Mouse (Mus musculus): Measurements from ENCODE around the gene Nucb2. TPM values are rescaled to one million over a fixed set of nuclear protein-coding genes. Genes with fewer than 3 reads are reported as not detected.
A peak's percentile ranks its signal among the peaks of the same experiment; 100 is the strongest.

Nucb2 gene
- polyA plus RNA-seq (2012; ENCODE audit: insufficient read depth, low replicate concordance): 2.8 TPM in 1 of 2 replicates, not detected in the other

DNA sequence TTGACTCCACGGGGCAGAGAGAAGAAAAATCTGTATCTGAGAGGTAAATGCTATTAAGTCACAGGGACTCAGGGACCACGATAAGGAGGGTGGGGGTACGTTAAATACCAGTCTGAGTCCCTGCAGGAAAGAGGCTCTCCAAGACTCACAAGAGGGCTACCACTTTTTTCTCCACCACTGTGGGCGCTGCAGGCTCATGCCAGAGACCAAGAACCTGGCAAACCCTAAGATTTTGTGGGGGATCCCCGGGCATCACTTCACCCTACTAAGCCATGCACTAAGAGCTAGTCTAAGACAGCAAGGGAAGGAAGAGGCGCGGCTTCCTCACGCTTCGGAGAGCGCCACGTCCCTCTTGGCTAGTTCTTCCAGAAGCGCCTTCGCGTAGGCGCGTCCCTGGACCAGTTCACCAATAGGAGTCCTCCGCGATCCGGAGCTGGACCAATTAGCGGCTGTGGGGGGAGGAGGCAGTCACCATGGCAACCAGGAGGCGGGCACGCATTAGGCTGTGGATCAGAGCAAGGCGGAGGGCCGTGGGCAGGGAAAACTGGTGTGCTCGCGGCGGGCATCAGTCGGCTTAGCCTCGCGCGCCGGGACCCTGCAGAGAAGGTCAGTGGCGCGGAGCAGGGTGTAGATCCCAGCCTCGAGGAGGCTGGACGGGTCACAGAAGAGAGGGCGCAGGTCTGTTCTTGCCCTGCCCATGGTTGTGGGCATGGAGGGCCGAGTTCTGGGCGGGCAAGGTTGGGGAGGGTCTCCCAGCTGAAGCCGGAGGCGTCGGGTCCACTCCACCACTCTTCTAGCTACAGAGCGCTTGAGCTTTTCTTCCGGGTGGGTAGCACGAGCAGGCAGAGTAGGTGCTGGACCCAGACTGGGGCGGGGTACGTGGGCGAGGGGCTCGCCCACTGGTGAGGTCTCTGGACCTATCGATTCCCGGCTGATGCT, at the start of gene Nucb2:
Gene Nucb2, plus strand, starts transcription at position 491 of the 939 bp plus-strand sequence.
- Histone ChIP-seq H3K36me3 (replicated peaks; ENCODE audit: low read length) (no peaks in the 10 kb centered on the region), H3K9me3 (peaks cover 5% of the 10 kb centered on the region; the same call in 1 of the 2 replicates), H3K4me3 (replicated peaks) (peak within 1 kb of the TSS; percentile 93), H3K4me1 (peaks cover 19% of the 10 kb centered on the region), H3K27me3 (replicated peaks) (peaks cover 15% of the 10 kb centered on the region)
- TF ChIP-seq FLI1 (IDR thresholded peaks at IDR 0.05; ENCODE audit: low read length) (no peak), GATA1 (IDR thresholded peaks at IDR 0.05; ENCODE audit: borderline replicate concordance, low read length) (no peak)

DNA sequence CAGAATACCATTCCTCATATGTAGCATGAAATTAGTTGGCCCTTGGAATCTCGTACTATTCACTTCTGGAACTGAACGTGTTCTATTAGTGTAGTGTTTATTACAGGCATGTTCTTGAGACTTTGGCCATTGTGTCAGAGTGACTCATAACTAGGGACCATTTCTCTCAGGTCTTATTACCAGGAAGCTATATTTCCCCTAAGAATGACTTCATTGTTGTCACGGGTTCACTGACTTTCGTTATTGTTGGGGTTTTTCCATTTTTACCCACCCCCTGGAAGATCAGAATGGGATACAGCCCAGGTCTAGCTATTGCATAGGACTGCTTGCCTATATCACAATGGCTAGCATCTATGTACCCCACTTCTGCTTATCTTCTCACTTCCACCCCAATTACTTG, 47.2 kb upstream of the Nucb2 start:
- no peaks in the 10 kb centered on the region for H3K36me3 ChIP-seq (replicated peaks; ENCODE audit: low read length)
- peaks cover 17% of the 10 kb centered on the region for H3K9me3 ChIP-seq
- H3K4me3 ChIP-seq (replicated peaks): no peak overlapping the region
- H3K27me3 ChIP-seq (replicated peaks): peaks cover 37% of the 10 kb centered on the region
- TF ChIP-seq FLI1 (IDR thresholded peaks at IDR 0.05; ENCODE audit: low read length): no peak
- no peak for TF ChIP-seq GATA1 (IDR thresholded peaks at IDR 0.05; ENCODE audit: borderline replicate concordance, low read length)
- peaks cover 25% of the 10 kb centered on the region for H3K4me1 ChIP-seq

DNA sequence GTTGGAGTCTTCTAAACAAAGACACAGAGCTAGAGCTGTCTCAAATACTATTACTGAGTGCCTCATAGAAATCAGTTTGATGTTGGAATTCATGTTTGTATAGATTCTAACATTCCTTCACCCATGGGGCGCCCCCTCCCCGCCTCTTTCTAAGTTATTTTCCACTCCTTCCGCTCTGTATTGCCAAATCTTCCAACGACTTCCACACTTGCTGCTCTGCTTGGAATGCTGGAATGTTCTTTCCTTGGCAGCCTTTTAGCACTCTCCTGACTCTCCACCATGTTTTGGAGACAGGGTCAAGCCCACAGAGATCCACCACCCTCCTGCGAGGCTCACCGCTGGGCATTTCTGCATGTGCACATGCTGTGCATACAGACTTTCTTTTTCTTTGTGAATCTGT, 46.8 kb upstream of the Nucb2 start:
- peaks cover 39% of the 10 kb centered on the region for H3K27me3 ChIP-seq (replicated peaks)
- TF ChIP-seq FLI1 (IDR thresholded peaks at IDR 0.05; ENCODE audit: low read length): no peak
- H3K4me3 ChIP-seq (replicated peaks): no peak overlapping the region
- H3K4me1 ChIP-seq: peaks cover 29% of the 10 kb centered on the region
- no peaks in the 10 kb centered on the region for H3K36me3 ChIP-seq (replicated peaks; ENCODE audit: low read length)
- peaks cover 17% of the 10 kb centered on the region for H3K9me3 ChIP-seq

DNA sequence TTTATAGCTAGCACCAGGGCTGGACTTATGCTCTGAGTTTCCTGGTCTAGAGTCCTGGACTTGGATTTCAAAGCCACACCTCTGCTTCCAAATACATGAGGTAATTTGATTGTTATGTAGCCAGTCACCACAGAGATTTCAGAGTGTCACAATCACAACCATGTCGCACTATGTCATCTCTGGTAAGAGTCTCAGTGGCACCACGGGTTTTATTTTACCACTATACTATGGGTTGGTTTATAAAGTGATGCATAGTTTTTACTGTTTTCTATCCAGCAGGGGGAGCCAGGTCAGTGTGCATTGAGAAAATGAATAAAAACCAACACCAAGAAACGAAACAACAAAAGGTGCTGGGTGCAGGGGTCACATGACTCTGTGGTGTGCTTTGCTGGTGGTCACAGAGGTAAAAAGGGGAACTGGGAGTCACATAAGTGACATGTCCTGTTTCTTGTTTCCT, 45.2 kb upstream of the Nucb2 start:
- Histone ChIP-seq H3K27me3 (replicated peaks) (peaks cover 35% of the 10 kb centered on the region), H3K36me3 (replicated peaks; ENCODE audit: low read length) (no peaks in the 10 kb centered on the region), H3K4me1 (peaks cover 30% of the 10 kb centered on the region), H3K9me3 (peaks cover 17% of the 10 kb centered on the region), H3K4me3 (replicated peaks) (peak overlapping the region; percentile 66)
- TF ChIP-seq FLI1 (IDR thresholded peaks at IDR 0.05; ENCODE audit: low read length) (no peak), GATA1 (IDR thresholded peaks at IDR 0.05; ENCODE audit: borderline replicate concordance, low read length) (no peak)

DNA sequence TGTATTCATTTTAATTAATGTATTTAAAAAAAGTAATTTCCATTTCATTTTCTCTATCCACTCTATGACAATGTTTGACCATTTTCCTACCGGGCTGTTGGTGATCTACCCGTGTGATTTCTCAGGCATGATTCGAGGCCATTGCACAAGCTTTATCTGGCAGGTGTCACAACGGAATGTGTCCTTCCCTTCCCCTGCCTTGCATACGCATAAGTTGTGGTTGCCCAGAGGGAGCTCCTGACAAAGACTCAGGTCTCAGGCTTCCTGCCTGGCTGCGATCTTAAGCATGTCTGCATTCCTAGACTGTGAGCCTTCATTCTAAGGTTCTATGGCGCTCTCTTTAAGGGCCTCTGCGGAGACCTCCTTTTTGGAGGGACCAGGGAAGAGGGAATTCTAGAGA, 42.1 kb upstream of the Nucb2 start:
- Histone ChIP-seq H3K4me3 (replicated peaks) (no peak overlapping the region), H3K27me3 (replicated peaks) (peaks cover 21% of the 10 kb centered on the region), H3K4me1 (peaks cover 30% of the 10 kb centered on the region), H3K36me3 (replicated peaks; ENCODE audit: low read length) (no peaks in the 10 kb centered on the region), H3K9me3 (peaks cover 17% of the 10 kb centered on the region)
- TF ChIP-seq GATA1 (IDR thresholded peaks at IDR 0.05; ENCODE audit: borderline replicate concordance, low read length): no peak
- TF ChIP-seq FLI1 (IDR thresholded peaks at IDR 0.05; ENCODE audit: low read length): no peak

DNA sequence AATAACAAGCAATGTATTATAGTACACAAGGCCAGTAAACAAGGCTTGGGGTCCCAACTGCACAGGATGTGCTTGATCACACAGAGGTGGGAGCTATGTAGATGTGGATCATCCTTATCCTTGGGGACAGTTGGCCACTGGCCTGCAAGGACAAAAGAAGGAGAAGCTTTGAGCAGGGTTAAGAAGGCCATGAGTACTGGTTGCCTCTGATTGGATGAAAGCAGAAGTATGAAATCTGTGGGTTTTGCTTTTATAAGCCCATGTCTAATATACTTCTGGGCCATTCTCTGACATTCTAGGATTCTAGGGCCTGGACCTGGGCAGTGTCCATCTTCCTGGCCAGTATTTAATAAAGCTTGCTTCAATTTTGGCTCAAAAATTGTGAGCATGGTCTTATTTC, 28.3 kb upstream of the Nucb2 start:
- H3K9me3 ChIP-seq: peaks cover 5% of the 10 kb centered on the region; the same call in 1 of the 2 replicates
- no peaks in the 10 kb centered on the region for H3K36me3 ChIP-seq (replicated peaks; ENCODE audit: low read length)
- no peaks in the 10 kb centered on the region for H3K4me1 ChIP-seq
- no peak for TF ChIP-seq FLI1 (IDR thresholded peaks at IDR 0.05; ENCODE audit: low read length)
- TF ChIP-seq GATA1 (IDR thresholded peaks at IDR 0.05; ENCODE audit: borderline replicate concordance, low read length): no peak
- no peak overlapping the region for H3K4me3 ChIP-seq (replicated peaks)
- peaks cover 31% of the 10 kb centered on the region for H3K27me3 ChIP-seq (replicated peaks)

DNA sequence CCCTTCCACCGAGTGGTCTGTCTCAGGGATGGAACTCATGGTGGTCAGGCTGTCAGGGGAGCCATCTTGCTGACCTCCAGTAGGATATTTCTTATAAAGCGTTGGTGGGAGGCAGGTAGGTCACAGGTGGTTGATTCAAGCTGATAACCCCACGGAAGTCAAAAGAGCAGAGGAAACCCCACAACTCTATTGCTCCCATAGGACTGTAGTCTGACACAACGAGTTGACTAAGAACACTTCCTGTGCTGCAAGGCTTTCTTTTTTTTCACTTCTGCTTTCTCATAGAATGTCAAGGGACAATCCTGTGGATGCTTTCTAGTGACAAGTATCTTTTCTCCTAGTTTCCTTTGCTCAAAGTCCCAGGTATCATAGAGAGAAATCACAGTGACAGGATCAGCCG, 27.9 kb upstream of the Nucb2 start:
- Histone ChIP-seq H3K27me3 (replicated peaks) (peaks cover 33% of the 10 kb centered on the region), H3K4me3 (replicated peaks) (peak overlapping the region; percentile 7), H3K36me3 (replicated peaks; ENCODE audit: low read length) (no peaks in the 10 kb centered on the region), H3K4me1 (no peaks in the 10 kb centered on the region), H3K9me3 (peaks cover 5% of the 10 kb centered on the region; the same call in 1 of the 2 replicates)
- TF ChIP-seq FLI1 (IDR thresholded peaks at IDR 0.05; ENCODE audit: low read length) (no peak), GATA1 (IDR thresholded peaks at IDR 0.05; ENCODE audit: borderline replicate concordance, low read length) (no peak)

DNA sequence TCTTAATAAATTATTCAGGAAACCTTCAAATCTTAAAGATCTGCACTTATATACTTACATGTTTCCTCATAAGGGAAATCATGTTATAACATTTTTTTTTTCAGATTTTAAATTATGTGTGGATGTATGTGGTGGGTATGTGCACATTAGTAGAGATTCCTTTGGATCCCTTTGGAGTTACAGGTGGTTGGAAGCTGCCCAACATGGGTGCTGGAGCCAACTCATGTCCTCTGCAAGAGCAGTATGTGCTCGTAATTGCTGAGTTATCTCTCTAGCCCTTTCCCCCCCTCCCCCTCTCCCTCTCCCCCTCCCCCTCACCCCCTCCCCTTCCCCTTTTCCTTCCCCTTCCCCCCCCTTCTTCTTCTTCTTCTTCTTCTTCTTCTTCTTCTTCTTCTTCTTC, 21.1 kb upstream of the Nucb2 start:
- Histone ChIP-seq H3K36me3 (replicated peaks; ENCODE audit: low read length) (no peaks in the 10 kb centered on the region), H3K27me3 (replicated peaks) (peaks cover 67% of the 10 kb centered on the region), H3K4me1 (peaks cover 16% of the 10 kb centered on the region), H3K9me3 (peaks cover 7% of the 10 kb centered on the region), H3K4me3 (replicated peaks) (no peak overlapping the region)
- TF ChIP-seq FLI1 (IDR thresholded peaks at IDR 0.05; ENCODE audit: low read length): no peak
- no peak for TF ChIP-seq GATA1 (IDR thresholded peaks at IDR 0.05; ENCODE audit: borderline replicate concordance, low read length)

DNA sequence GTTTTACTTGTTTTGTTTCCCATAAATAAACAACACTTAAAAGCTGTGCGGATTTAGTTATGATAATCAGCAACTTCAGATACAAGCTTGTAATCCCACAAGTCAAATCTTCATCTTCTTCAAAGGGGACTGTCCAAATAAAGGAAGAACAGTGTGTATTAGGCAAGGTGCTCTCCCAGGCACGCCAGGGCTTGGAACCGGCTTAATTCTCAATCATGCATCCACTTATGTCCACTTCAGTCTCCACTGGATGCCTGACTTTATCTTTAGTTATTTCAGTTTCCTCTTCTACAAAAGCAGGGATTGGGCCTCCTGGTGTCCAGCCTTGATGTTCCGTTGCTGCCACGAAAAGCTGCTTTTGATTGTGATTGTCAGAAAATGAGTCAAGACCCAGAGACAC, 20.4 kb upstream of the Nucb2 start:
- Histone ChIP-seq H3K9me3 (peaks cover 13% of the 10 kb centered on the region), H3K4me3 (replicated peaks) (no peak overlapping the region)
- no peak for TF ChIP-seq FLI1 (IDR thresholded peaks at IDR 0.05; ENCODE audit: low read length)
- no peak for TF ChIP-seq GATA1 (IDR thresholded peaks at IDR 0.05; ENCODE audit: borderline replicate concordance, low read length)

DNA sequence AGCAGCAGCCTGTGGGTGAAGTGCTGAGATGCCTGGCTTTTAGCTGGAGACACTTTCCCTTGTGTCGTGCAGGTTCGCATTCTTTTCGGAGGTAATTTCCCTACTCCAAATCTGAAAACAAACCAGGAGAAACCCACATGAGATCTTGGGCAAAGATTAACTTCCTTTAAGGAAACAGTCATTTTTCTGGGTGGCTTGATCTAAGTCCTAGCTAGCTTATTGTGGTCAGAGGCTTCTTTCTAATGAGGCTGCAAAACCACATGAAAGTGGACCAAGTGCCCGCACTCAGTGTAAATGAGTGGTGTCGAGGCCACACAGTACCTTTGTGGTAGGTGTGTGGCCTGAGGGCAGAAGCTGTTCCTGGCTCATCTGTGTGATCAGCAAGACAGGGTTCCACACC, 20.0 kb upstream of the Nucb2 start:
- TF ChIP-seq FLI1 (IDR thresholded peaks at IDR 0.05; ENCODE audit: low read length) (no peak), GATA1 (IDR thresholded peaks at IDR 0.05; ENCODE audit: borderline replicate concordance, low read length) (no peak)
- H3K4me1 ChIP-seq: peaks cover 16% of the 10 kb centered on the region
- peak overlapping the region; percentile 34 for H3K4me3 ChIP-seq (replicated peaks)
- H3K9me3 ChIP-seq: peaks cover 17% of the 10 kb centered on the region
- peaks cover 68% of the 10 kb centered on the region for H3K27me3 ChIP-seq (replicated peaks)
- no peaks in the 10 kb centered on the region for H3K36me3 ChIP-seq (replicated peaks; ENCODE audit: low read length)

More for the DNA sequence above, 20.4 kb upstream of the Nucb2 start:
- H3K36me3 ChIP-seq (replicated peaks; ENCODE audit: low read length): no peaks in the 10 kb centered on the region
- H3K4me1 ChIP-seq: peaks cover 16% of the 10 kb centered on the region
- peaks cover 66% of the 10 kb centered on the region for H3K27me3 ChIP-seq (replicated peaks)

Measured in megakaryocyte, embryonic 14.5 days (primary cell).